Comparison of ENCODE assay signal across 26 mouse cellular contexts in the genomic region with DNA sequence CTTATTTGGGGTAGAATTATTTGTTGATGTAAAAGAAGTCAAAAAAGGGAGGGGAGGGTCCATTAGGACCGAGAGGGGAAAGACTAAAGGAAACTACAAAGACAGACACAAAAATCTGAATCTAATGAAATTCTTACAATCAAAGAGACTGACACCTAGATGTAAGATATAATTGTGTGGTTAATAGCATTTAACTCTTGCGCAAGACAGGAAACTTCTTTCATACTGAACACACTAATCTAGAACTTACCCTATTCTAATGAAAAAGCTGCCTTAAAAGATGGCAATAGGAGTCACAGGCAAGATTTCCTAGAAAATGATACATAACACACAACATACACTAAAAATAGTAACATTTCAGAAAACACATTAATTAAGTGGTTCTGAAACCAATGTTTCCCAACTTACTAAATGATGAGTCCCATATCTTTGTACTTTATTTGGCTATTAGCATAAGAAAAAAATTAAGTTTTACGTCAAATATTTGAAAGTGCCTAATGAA. TPM values are rescaled to one million over a fixed set of nuclear protein-coding genes. Genes with fewer than 3 reads are reported as not detected.
DNase-seq lines count a peak whose midpoint lies in the region; ATAC-seq lines count a peak whose summit lies in the region.
"Had no signal": no experiment of that assay in that cellular context is flagged by ENCODE, and none has a peak within 500 bp of the region (broad histone marks: within the 10 kb centered on the region; RNA-seq: fewer than 3 reads in every experiment).

No protein-coding gene starts in this region.

- H3K4me3 ChIP-seq in forebrain, embryonic 15.5 days, result no peak overlapping the region
- H3K4me3 ChIP-seq: forebrain, embryonic 10.5 days; forebrain, embryonic 13.5 days; gastrocnemius, adult 2 months; heart, embryonic 12.5 days; heart, embryonic 15.5 days; hindbrain, embryonic 10.5 days; hindbrain, embryonic 13.5 days had no signal

- no peak overlapping the region for H3K27ac ChIP-seq in forebrain, embryonic 15.5 days (replicated peaks)
- H3K27ac ChIP-seq: forebrain, embryonic 10.5 days; forebrain, embryonic 13.5 days; gastrocnemius, adult 2 months; heart, embryonic 15.5 days; hindbrain, embryonic 10.5 days; hindbrain, embryonic 13.5 days had no signal

- H3K4me2 ChIP-seq in forebrain, embryonic 15.5 days (replicated peaks), result no peak overlapping the region
- H3K4me2 ChIP-seq: forebrain, embryonic 13.5 days; heart, embryonic 12.5 days; heart, embryonic 15.5 days; hindbrain, embryonic 13.5 days had no signal

- no peaks in the 10 kb centered on the region for H3K27me3 ChIP-seq in forebrain, embryonic 15.5 days
- H3K27me3 ChIP-seq: forebrain, embryonic 13.5 days; heart, embryonic 12.5 days; heart, embryonic 15.5 days; hindbrain, embryonic 13.5 days had no signal

- H3K9me3 ChIP-seq in forebrain, embryonic 15.5 days, result no peaks in the 10 kb centered on the region
- H3K9me3 ChIP-seq: forebrain, embryonic 10.5 days; forebrain, embryonic 13.5 days; heart, embryonic 15.5 days; hindbrain, embryonic 10.5 days; hindbrain, embryonic 13.5 days had no signal

- 84% methylated on average over 3 of the region's 3 CpGs for WGBS in forebrain, embryonic 15.5 days

- DNase-seq in 416B (ENCODE audit: low read depth), result peak; percentile 49
- peak; percentile 15 for DNase-seq in CD4-positive, CD25-positive, alpha-beta regulatory T cell, adult 2 months (ENCODE audit: low read depth, low spot score)
- no peak for DNase-seq in retina, embryonic 14.5 days (ENCODE audit: low spot score)
- no peak for DNase-seq in kidney, adult 9 months
- DNase-seq: adrenal gland, adult 8-10 months; adrenal gland, postnatal 36 days; cerebellum, adult 18-20 months; cerebellum, adult 9-10 months; cerebellum, postnatal 14 days; forebrain, postnatal 0 days; gastrocnemius, adult 2 months; gastrocnemius, postnatal 14 days; heart, adult 18-20 months; heart, postnatal 10 days; heart, postnatal 36 days had no signal

- no peaks in the 10 kb centered on the region for H3K36me3 ChIP-seq in forebrain, embryonic 15.5 days
- H3K36me3 ChIP-seq: forebrain, embryonic 10.5 days; heart, embryonic 12.5 days; heart, embryonic 15.5 days; hindbrain, embryonic 10.5 days; hindbrain, embryonic 13.5 days had no signal

- no peak overlapping the region for H3K9ac ChIP-seq in forebrain, embryonic 15.5 days (replicated peaks)
- H3K9ac ChIP-seq: forebrain, embryonic 13.5 days; forebrain, postnatal 0 days; heart, embryonic 12.5 days; heart, embryonic 15.5 days; hindbrain, embryonic 13.5 days had no signal

- peak; percentile 53; the same call in 1 of the 2 replicates for ATAC-seq in granulocyte monocyte progenitor cell, adult 5-6 weeks (replicated peaks; ENCODE audit: poor library complexity, severe bottlenecking)
- 0 out of 2 replicates have a peak, but pooled peaks have one; percentile 26 for ATAC-seq in megakaryocyte progenitor cell, adult 5-6 weeks (replicated peaks; ENCODE audit: poor library complexity)
- ATAC-seq in forebrain, embryonic 15.5 days (replicated peaks), result no peak
- ATAC-seq: activated CD4-positive, CD25-positive, alpha-beta regulatory T cell, adult 4 months; forebrain, embryonic 13.5 days; forebrain, postnatal 0 days; intestine, embryonic 16.5 days had no signal

- H3K4me1 ChIP-seq in forebrain, embryonic 15.5 days, result no peaks in the 10 kb centered on the region
- H3K4me1 ChIP-seq: forebrain, embryonic 10.5 days; forebrain, embryonic 13.5 days; heart, embryonic 12.5 days; heart, embryonic 15.5 days; hindbrain, embryonic 10.5 days; hindbrain, embryonic 13.5 days had no signal

RNA-seq across cellular contexts. Expression of a gene that starts 27.4 kb away (rescaled TPM):
- 32.1 and 40.7 TPM in 2 replicates for total RNA-seq in granulocyte monocyte progenitor cell, adult 5-6 weeks (2014; fragmentation: Nextera tagmentation)
- 54.3 and 61.8 TPM in 2 replicates for total RNA-seq in granulocyte monocyte progenitor cell, adult 5-6 weeks (2017)
- 31.2 and 32.3 TPM in 2 replicates for total RNA-seq in megakaryocyte progenitor cell, adult 5-6 weeks (2015)
- 28.5 and 57.0 TPM in 2 replicates for total RNA-seq in megakaryocyte progenitor cell, adult 5-6 weeks (2017)
- polyA plus RNA-seq in forebrain, embryonic 15.5 days (2015; fragmentation: Nextera tagmentation; extraction: Ambion mirVana), result 169 and 176 TPM in 2 replicates

Comparison
In these comparisons a context has a peak if more than half of its experiments do, and no peak if none do; other contexts are left out.
1. DNase-seq: peak in 416B (single experiment) and CD4-positive, CD25-positive, alpha-beta regulatory T cell, adult 2 months (single experiment); none in retina, embryonic 14.5 days (single experiment) and kidney, adult 9 months (single experiment).